Mouse (Mus musculus): ENCODE results near the gene Sfxn1. TPM values are rescaled to one million over a fixed set of nuclear protein-coding genes. Genes with fewer than 3 reads are reported as not detected.

Gene Sfxn1
- polyA plus RNA-seq (2014; fragmentation: Nextera tagmentation; extraction: Ambion mirVana), result 90.5 and 98.9 TPM in 2 replicates

- Histone ChIP-seq H3K9me3 (replicated peaks; ENCODE audit: control insufficient read depth, low read length) (no peaks in the 10 kb centered on the region), H3K27ac (replicated peaks; ENCODE audit: low read depth, low read length) (peak within 1 kb of the TSS; percentile 31; the same call in 1 of the 2 replicates), H3K4me3 (ENCODE audit: low read depth, low read length) (peak within 1 kb of the TSS; percentile 75), H3K36me3 (replicated peaks; ENCODE audit: control insufficient read depth, insufficient read depth, low read depth, low read length) (no peaks in the 10 kb centered on the region), H3K9ac (replicated peaks; ENCODE audit: low read length) (peak within 1 kb of the TSS; percentile 94), H3K4me1 (ENCODE audit: control insufficient read depth, insufficient read depth, low read length) (no peaks in the 10 kb centered on the region), H3K27me3 (ENCODE audit: control insufficient read depth, insufficient read depth, low read length) (no peaks in the 10 kb centered on the region), H3K4me2 (ENCODE audit: low read depth, low read length) (peak within 1 kb of the TSS; percentile 69)
- ATAC-seq (replicated peaks; ENCODE audit: insufficient number of reproducible peaks, low FRiP score, low TSS enrichment, low read depth) (peak; percentile 84), DNase-seq (ENCODE audit: low spot score) (peak; percentile 77)
- WGBS, result under 1% methylated on average over 49 of the region's 74 CpGs
Measured at GRCm38 (mm10) chr13:54071606-54072331, at the start of gene Sfxn1. Sfxn1 (plus strand) TSS chr13:54071869.

GRCm38 (mm10) chr13:54023311-54023710, 48.4 kb upstream of the Sfxn1 start:
- Histone ChIP-seq H3K4me1 (ENCODE audit: control insufficient read depth, insufficient read depth, low read length) (no peaks in the 10 kb centered on the region), H3K4me3 (ENCODE audit: low read depth, low read length) (no peak overlapping the region), H3K9me3 (replicated peaks; ENCODE audit: control insufficient read depth, low read length) (no peaks in the 10 kb centered on the region), H3K27ac (replicated peaks; ENCODE audit: low read depth, low read length) (no peak overlapping the region), H3K4me2 (ENCODE audit: low read depth, low read length) (no peak overlapping the region), H3K27me3 (ENCODE audit: control insufficient read depth, insufficient read depth, low read length) (no peaks in the 10 kb centered on the region), H3K36me3 (replicated peaks; ENCODE audit: control insufficient read depth, insufficient read depth, low read depth, low read length) (no peaks in the 10 kb centered on the region), H3K9ac (replicated peaks; ENCODE audit: low read length) (no peak overlapping the region)
- ATAC-seq (replicated peaks; ENCODE audit: insufficient number of reproducible peaks, low FRiP score, low TSS enrichment, low read depth), result no peak
- no peak for DNase-seq (ENCODE audit: low spot score)
- 45% methylated on average over 5 of the region's 5 CpGs for WGBS

GRCm38 (mm10) chr13:54027079-54027478, 44.6 kb upstream of the Sfxn1 start:
- DNase-seq (ENCODE audit: low spot score) (no peak), ATAC-seq (replicated peaks; ENCODE audit: insufficient number of reproducible peaks, low FRiP score, low TSS enrichment, low read depth) (no peak)
- no peaks in the 10 kb centered on the region for H3K27me3 ChIP-seq (ENCODE audit: control insufficient read depth, insufficient read depth, low read length)
- H3K4me2 ChIP-seq (ENCODE audit: low read depth, low read length), result no peak overlapping the region
- H3K27ac ChIP-seq (replicated peaks; ENCODE audit: low read depth, low read length), result no peak overlapping the region
- 82% methylated on average over 7 of the region's 7 CpGs for WGBS
- H3K4me3 ChIP-seq (ENCODE audit: low read depth, low read length), result no peak overlapping the region
- H3K9me3 ChIP-seq (replicated peaks; ENCODE audit: control insufficient read depth, low read length), result no peaks in the 10 kb centered on the region
- H3K9ac ChIP-seq (replicated peaks; ENCODE audit: low read length), result no peak overlapping the region
- H3K4me1 ChIP-seq (ENCODE audit: control insufficient read depth, insufficient read depth, low read length), result no peaks in the 10 kb centered on the region
- H3K36me3 ChIP-seq (replicated peaks; ENCODE audit: control insufficient read depth, insufficient read depth, low read depth, low read length), result no peaks in the 10 kb centered on the region

- DNase-seq (ENCODE audit: low spot score) (no peak), ATAC-seq (replicated peaks; ENCODE audit: insufficient number of reproducible peaks, low FRiP score, low TSS enrichment, low read depth) (no peak)
- no peaks in the 10 kb centered on the region for H3K27me3 ChIP-seq (ENCODE audit: control insufficient read depth, insufficient read depth, low read length)
- H3K4me3 ChIP-seq (ENCODE audit: low read depth, low read length), result no peak overlapping the region
- no peak overlapping the region for H3K9ac ChIP-seq (replicated peaks; ENCODE audit: low read length)
- H3K4me1 ChIP-seq (ENCODE audit: control insufficient read depth, insufficient read depth, low read length), result no peaks in the 10 kb centered on the region
- no peaks in the 10 kb centered on the region for H3K9me3 ChIP-seq (replicated peaks; ENCODE audit: control insufficient read depth, low read length)
- H3K36me3 ChIP-seq (replicated peaks; ENCODE audit: control insufficient read depth, insufficient read depth, low read depth, low read length), result no peaks in the 10 kb centered on the region
- 85% methylated on average over 4 of the region's 4 CpGs for WGBS
- H3K4me2 ChIP-seq (ENCODE audit: low read depth, low read length), result no peak overlapping the region
- no peak overlapping the region for H3K27ac ChIP-seq (replicated peaks; ENCODE audit: low read depth, low read length)
Measured at GRCm38 (mm10) chr13:54033653-54034052, 38.0 kb upstream of the Sfxn1 start.

GRCm38 (mm10) chr13:54035541-54035940, 36.1 kb upstream of the Sfxn1 start:
- no peak for ATAC-seq (replicated peaks; ENCODE audit: insufficient number of reproducible peaks, low FRiP score, low TSS enrichment, low read depth)
- H3K27me3 ChIP-seq (ENCODE audit: control insufficient read depth, insufficient read depth, low read length), result no peaks in the 10 kb centered on the region
- H3K4me3 ChIP-seq (ENCODE audit: low read depth, low read length), result no peak overlapping the region
- H3K9ac ChIP-seq (replicated peaks; ENCODE audit: low read length), result no peak overlapping the region
- no peaks in the 10 kb centered on the region for H3K9me3 ChIP-seq (replicated peaks; ENCODE audit: control insufficient read depth, low read length)
- no peaks in the 10 kb centered on the region for H3K4me1 ChIP-seq (ENCODE audit: control insufficient read depth, insufficient read depth, low read length)
- 53% methylated on average over 1 of the region's 1 CpGs for WGBS
- H3K27ac ChIP-seq (replicated peaks; ENCODE audit: low read depth, low read length), result no peak overlapping the region
- DNase-seq (ENCODE audit: low spot score), result no peak
- no peak overlapping the region for H3K4me2 ChIP-seq (ENCODE audit: low read depth, low read length)
- H3K36me3 ChIP-seq (replicated peaks; ENCODE audit: control insufficient read depth, insufficient read depth, low read depth, low read length), result no peaks in the 10 kb centered on the region

GRCm38 (mm10) chr13:54037936-54038335, 33.7 kb upstream of the Sfxn1 start:
- H3K4me2 ChIP-seq (ENCODE audit: low read depth, low read length), result no peak overlapping the region
- H3K36me3 ChIP-seq (replicated peaks; ENCODE audit: control insufficient read depth, insufficient read depth, low read depth, low read length), result no peaks in the 10 kb centered on the region
- no peaks in the 10 kb centered on the region for H3K27me3 ChIP-seq (ENCODE audit: control insufficient read depth, insufficient read depth, low read length)
- H3K27ac ChIP-seq (replicated peaks; ENCODE audit: low read depth, low read length), result no peak overlapping the region
- H3K9ac ChIP-seq (replicated peaks; ENCODE audit: low read length), result no peak overlapping the region
- WGBS, result 85% methylated on average over 4 of the region's 4 CpGs
- no peak for DNase-seq (ENCODE audit: low spot score)
- ATAC-seq (replicated peaks; ENCODE audit: insufficient number of reproducible peaks, low FRiP score, low TSS enrichment, low read depth), result no peak
- no peaks in the 10 kb centered on the region for H3K9me3 ChIP-seq (replicated peaks; ENCODE audit: control insufficient read depth, low read length)
- H3K4me1 ChIP-seq (ENCODE audit: control insufficient read depth, insufficient read depth, low read length), result no peaks in the 10 kb centered on the region; the same call in 1 of the 2 replicates
- H3K4me3 ChIP-seq (ENCODE audit: low read depth, low read length), result no peak overlapping the region

GRCm38 (mm10) chr13:54040256-54040655, 31.4 kb upstream of the Sfxn1 start:
- no peak overlapping the region for H3K4me3 ChIP-seq (ENCODE audit: low read depth, low read length)
- 89% methylated on average over 2 of the region's 2 CpGs for WGBS
- no peak for ATAC-seq (replicated peaks; ENCODE audit: insufficient number of reproducible peaks, low FRiP score, low TSS enrichment, low read depth)

GRCm38 (mm10) chr13:54048679-54049352, 22.9 kb upstream of the Sfxn1 start:
- no peak for ATAC-seq (replicated peaks; ENCODE audit: insufficient number of reproducible peaks, low FRiP score, low TSS enrichment, low read depth)
- no peak for DNase-seq (ENCODE audit: low spot score)
- no peak overlapping the region for H3K27ac ChIP-seq (replicated peaks; ENCODE audit: low read depth, low read length)
- H3K4me3 ChIP-seq (ENCODE audit: low read depth, low read length), result no peak overlapping the region
- H3K4me2 ChIP-seq (ENCODE audit: low read depth, low read length), result no peak overlapping the region
- H3K27me3 ChIP-seq (ENCODE audit: control insufficient read depth, insufficient read depth, low read length), result peaks cover under 1% of the 10 kb centered on the region; the same call in 1 of the 2 replicates
- no peak overlapping the region for H3K9ac ChIP-seq (replicated peaks; ENCODE audit: low read length)
- H3K36me3 ChIP-seq (replicated peaks; ENCODE audit: control insufficient read depth, insufficient read depth, low read depth, low read length), result no peaks in the 10 kb centered on the region
- no peaks in the 10 kb centered on the region for H3K4me1 ChIP-seq (ENCODE audit: control insufficient read depth, insufficient read depth, low read length)
- no peaks in the 10 kb centered on the region for H3K9me3 ChIP-seq (replicated peaks; ENCODE audit: control insufficient read depth, low read length)
- 84% methylated on average over 7 of the region's 7 CpGs for WGBS

More at GRCm38 (mm10) chr13:54040256-54040655, 31.4 kb upstream of the Sfxn1 start:
- Histone ChIP-seq H3K4me1 (ENCODE audit: control insufficient read depth, insufficient read depth, low read length) (no peaks in the 10 kb centered on the region; the same call in 1 of the 2 replicates), H3K27me3 (ENCODE audit: control insufficient read depth, insufficient read depth, low read length) (no peaks in the 10 kb centered on the region), H3K9ac (replicated peaks; ENCODE audit: low read length) (no peak overlapping the region), H3K36me3 (replicated peaks; ENCODE audit: control insufficient read depth, insufficient read depth, low read depth, low read length) (no peaks in the 10 kb centered on the region), H3K9me3 (replicated peaks; ENCODE audit: control insufficient read depth, low read length) (no peaks in the 10 kb centered on the region), H3K4me2 (ENCODE audit: low read depth, low read length) (no peak overlapping the region), H3K27ac (replicated peaks; ENCODE audit: low read depth, low read length) (no peak overlapping the region)
- no peak for DNase-seq (ENCODE audit: low spot score)

Measured in embryonic facial prominence, embryonic 11.5 days (tissue).